Mouse (Mus musculus) hindbrain, embryonic 15.5 days (tissue): ENCODE results near the gene Tra2b. TPM values are rescaled to one million over a fixed set of nuclear protein-coding genes. Genes with fewer than 3 reads are reported as not detected.
A peak's percentile ranks its signal among the peaks of the same experiment; 100 is the strongest.
"Not testable (repeated sequence)": the region's sequence is repeated elsewhere in the genome, so short reads cannot be mapped to it uniquely, and the experiment has no call there.

Experiments used
- ATAC-seq: fragments of 200-750 bp; cut with Nextera tagmentation; 2 replicates; pipeline ENCODE4 v1.8.0; 2017; ENCODE audit warnings: low read depth, moderate number of reproducible peaks, moderate TSS enrichment; ENCODE audit not compliant: low FRiP score
- H3K27ac ChIP-seq: fragments of 300-500 bp; sonication (generic); replicated peaks from 2 replicates; pipeline ENCODE4 v1.5.1; 2015; ENCODE audit warnings: mild to moderate bottlenecking, inconsistent platforms
- H3K27me3 ChIP-seq: fragments of 300-500 bp; sonication (generic); 2 replicates; pipeline ENCODE4 v1.6.1; 2015; ENCODE audit warnings: control low read depth, inconsistent platforms
- H3K36me3 ChIP-seq: fragments of 300-500 bp; sonication (generic); 2 replicates; pipeline ENCODE4 v1.6.1; 2015; ENCODE audit warnings: control low read depth, inconsistent platforms
- H3K4me1 ChIP-seq: fragments of 300-500 bp; sonication (generic); replicated peaks from 2 replicates; pipeline ENCODE4 v1.6.1; 2015; ENCODE audit warnings: control low read depth, inconsistent platforms
- H3K4me2 ChIP-seq: fragments of 300-500 bp; sonication (generic); 2 replicates; pipeline ENCODE4 v1.6.1; 2015; ENCODE audit warnings: moderate library complexity, mild to moderate bottlenecking, inconsistent platforms
- H3K4me3 ChIP-seq: fragments of 300-500 bp; sonication (generic); 2 replicates; pipeline ENCODE4 v1.5.1; 2015; ENCODE audit warnings: mild to moderate bottlenecking, inconsistent platforms
- H3K9ac ChIP-seq: fragments of 300-500 bp; sonication (generic); 2 replicates; pipeline ENCODE4 v1.6.1; 2015; ENCODE audit warnings: inconsistent platforms
- H3K9me3 ChIP-seq: fragments of 300-500 bp; sonication (generic); 2 replicates; pipeline ENCODE4 v1.6.1; 2016; ENCODE audit warnings: control low read depth, inconsistent platforms
- WGBS: fragments of 180-500 bp; shearing (Covaris S2); methylation state at CpG from one replicate; pipeline ENCODE4 v1.1.7; 2015; 5-methylcytosine and 5-hydroxymethylcytosine counted together
- polyA plus RNA-seq: library from polyadenylated mRNA; unstranded; fragments of >200 nt; fragmentation: Nextera tagmentation; extraction: Ambion mirVana; gene quantifications from 2 replicates; pipeline ENCODE4 v1.2.1, GENCODE M21; 2015

The Tra2b gene
- polyA plus RNA-seq, 1 experiment from 2014 or later, result 239 TPM

DNA sequence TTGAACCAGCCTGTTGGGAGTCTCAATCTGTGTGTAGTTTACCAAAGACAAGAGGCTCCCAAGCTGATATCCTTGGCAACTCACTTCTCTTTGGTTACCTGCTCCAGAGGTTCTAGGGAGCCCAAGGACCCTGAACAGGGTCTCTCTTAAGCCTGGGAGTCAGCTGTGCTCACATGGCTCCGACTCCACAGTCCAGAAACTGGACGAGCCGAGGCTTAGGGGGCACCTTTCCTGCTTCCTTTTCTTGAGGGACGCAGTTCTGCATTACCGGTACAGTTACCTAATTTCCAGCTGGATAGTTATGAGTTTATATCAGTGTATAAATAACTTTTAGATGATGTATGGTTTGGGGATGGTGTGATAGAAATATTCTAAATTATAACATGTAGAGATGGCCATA, 24.9 kb downstream of the Tra2b start:
- 94% methylated on average over 5 of the region's 5 CpGs for WGBS
- ATAC-seq, result 0 out of 2 replicates have a peak, but pooled peaks have one; percentile 33
- no peaks in the 10 kb centered on the region for H3K4me1 ChIP-seq
- H3K9ac ChIP-seq, result no peak overlapping the region
- H3K27ac ChIP-seq, result no peak overlapping the region
- no peaks in the 10 kb centered on the region for H3K27me3 ChIP-seq
- no peak overlapping the region for H3K4me2 ChIP-seq
- no peak overlapping the region for H3K4me3 ChIP-seq
- H3K9me3 ChIP-seq, result no peaks in the 10 kb centered on the region
- H3K36me3 ChIP-seq, result peaks cover 49% of the 10 kb centered on the region

DNA sequence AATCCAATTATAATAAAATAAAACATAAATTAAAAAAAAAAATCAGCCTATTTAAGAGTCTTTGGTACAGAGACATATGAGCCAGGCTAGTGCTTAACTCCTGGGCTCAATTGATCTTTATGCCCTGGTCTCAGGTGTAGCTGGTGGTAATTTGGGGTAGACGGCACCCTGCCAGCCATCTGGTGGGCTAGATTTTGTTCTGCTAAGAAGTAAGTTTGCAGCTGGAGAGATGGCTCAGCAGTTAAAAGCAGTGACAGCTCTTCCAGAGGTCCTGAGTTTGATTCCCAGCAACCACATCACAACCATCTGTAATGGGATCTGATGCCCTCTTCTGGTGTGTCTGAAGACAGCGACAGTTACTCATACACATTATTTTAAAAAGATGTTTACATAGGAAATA, 25.8 kb downstream of the Tra2b start:
- Histone ChIP-seq H3K4me2 (no peak overlapping the region), H3K27ac (no peak overlapping the region), H3K4me3 (no peak overlapping the region), H3K9me3 (no peaks in the 10 kb centered on the region), H3K27me3 (no peaks in the 10 kb centered on the region), H3K36me3 (peaks cover 43% of the 10 kb centered on the region), H3K9ac (no peak overlapping the region), H3K4me1 (no peaks in the 10 kb centered on the region)
- 80% methylated on average over 2 of the region's 2 CpGs for WGBS
- ATAC-seq, result no peak

DNA sequence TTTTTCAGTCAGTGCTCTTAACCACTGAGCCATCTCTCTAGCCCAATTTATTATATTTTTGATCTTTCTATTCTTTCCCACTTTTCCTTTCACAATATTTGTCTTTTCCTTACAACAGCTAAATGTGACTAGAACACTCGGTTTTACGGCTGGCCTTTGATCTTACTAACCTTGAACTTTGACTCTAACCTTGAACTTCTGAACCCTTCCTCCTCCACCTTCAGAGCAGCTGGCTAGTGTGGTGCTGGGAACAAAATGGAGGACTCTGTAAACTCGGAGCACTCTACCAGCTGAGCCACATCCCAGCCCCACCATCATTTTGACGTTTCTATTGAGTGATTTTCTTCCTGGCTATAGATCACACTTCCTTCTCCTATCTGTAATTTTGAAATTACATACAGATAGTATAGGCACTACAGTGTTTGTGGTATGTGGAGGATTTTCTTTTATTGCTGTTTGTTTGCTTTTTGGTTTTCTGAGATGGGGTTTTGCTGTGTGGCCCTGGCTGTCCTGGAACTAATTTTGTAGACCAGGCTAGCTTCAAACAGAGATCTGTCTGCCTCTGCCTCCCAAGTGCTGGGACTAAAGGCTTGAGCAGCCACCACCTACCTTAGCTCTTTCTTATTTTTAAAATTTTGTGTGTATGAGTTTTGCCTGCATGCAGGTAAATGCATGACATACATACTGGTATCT, 26.7 kb downstream of the Tra2b start:
- no peak for ATAC-seq
- Histone ChIP-seq H3K9me3 (no peaks in the 10 kb centered on the region), H3K27me3 (no peaks in the 10 kb centered on the region), H3K4me1 (no peaks in the 10 kb centered on the region), H3K4me2 (no peak overlapping the region), H3K4me3 (no peak overlapping the region), H3K36me3 (peaks cover 34% of the 10 kb centered on the region), H3K27ac (no peak overlapping the region), H3K9ac (no peak overlapping the region)
- 76% methylated on average over 4 of the region's 4 CpGs for WGBS

DNA sequence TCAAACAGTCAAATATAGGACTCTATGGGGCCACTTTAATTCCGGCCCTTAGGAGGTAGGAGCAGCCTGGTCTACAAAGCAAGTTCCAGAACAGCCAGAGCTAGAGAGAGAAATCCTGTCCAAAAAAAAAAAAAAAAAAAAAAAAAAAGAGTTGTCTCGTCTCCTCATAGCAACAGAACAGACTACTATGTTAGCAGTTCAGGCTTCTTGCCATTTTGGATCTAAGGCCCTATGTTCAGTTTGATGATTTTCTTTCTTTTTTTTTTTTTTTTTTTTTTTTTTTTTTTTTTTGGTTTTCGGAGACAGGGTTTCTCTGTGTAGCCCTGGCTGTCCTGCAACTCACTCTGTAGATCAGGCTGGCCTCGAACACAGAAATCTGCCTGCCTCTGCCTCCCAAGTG, 27.4 kb downstream of the Tra2b start:
- not testable (repeated sequence) for H3K4me1 ChIP-seq, H3K4me3 ChIP-seq, H3K4me2 ChIP-seq, H3K27ac ChIP-seq, H3K27me3 ChIP-seq, ATAC-seq, H3K9me3 ChIP-seq, H3K9ac ChIP-seq
- WGBS, result 93% methylated on average over 4 of the region's 4 CpGs
- H3K36me3 ChIP-seq, result peaks cover 27% of the 10 kb centered on the region

DNA sequence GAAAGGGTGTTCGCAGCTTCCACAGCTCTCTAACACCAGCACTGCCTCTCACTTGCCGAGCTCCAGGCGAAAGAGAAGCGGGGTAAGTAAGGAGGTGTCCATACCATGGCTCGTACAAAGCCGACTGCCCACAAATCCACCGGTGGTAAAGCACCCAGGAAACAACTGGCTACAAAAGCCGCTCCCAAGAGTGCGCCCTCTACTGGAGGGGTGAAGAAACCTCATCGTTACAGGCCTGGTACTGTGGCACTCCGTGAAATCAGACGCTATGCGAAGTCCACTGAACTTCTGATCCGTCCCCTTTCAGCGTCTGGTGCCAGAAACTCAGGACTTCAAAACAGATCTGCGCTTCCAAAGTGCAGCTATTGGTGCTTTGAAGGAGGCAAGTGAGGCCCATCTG, 29.0 kb downstream of the Tra2b start:
- no peak overlapping the region for H3K4me2 ChIP-seq
- H3K9ac ChIP-seq, result no peak overlapping the region
- ATAC-seq, result no peak
- WGBS, result 95% methylated on average over 16 of the region's 16 CpGs
- peaks cover 12% of the 10 kb centered on the region for H3K36me3 ChIP-seq
- no peaks in the 10 kb centered on the region for H3K4me1 ChIP-seq
- no peak overlapping the region for H3K4me3 ChIP-seq
- no peaks in the 10 kb centered on the region for H3K27me3 ChIP-seq
- H3K27ac ChIP-seq, result no peak overlapping the region
- H3K9me3 ChIP-seq, result no peaks in the 10 kb centered on the region

DNA sequence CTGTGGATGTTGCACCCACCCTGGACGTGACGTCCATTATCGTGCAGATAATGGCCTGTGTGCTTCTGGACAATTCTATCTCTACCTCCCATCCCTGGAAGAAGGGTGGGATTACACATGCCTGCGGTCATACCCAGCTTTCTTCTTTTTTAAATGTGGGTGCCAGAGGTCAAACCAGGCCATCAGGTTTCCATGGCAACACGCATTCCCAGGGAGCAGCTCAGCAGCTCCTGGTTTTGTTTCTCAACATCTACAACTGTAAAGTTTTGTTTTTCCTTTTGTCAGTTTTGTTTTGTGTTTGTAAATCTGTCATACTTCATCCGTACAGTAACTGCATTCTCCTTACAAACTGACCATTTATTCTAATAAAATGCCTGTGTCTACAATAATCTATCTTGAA, 31.3 kb downstream of the Tra2b start:
- Histone ChIP-seq H3K4me3 (no peak overlapping the region), H3K9ac (no peak overlapping the region), H3K27me3 (no peaks in the 10 kb centered on the region), H3K27ac (no peak overlapping the region), H3K4me1 (no peaks in the 10 kb centered on the region), H3K36me3 (no peaks in the 10 kb centered on the region), H3K4me2 (no peak overlapping the region), H3K9me3 (no peaks in the 10 kb centered on the region)
- 20% methylated on average over 6 of the region's 6 CpGs for WGBS
- no peak for ATAC-seq

DNA sequence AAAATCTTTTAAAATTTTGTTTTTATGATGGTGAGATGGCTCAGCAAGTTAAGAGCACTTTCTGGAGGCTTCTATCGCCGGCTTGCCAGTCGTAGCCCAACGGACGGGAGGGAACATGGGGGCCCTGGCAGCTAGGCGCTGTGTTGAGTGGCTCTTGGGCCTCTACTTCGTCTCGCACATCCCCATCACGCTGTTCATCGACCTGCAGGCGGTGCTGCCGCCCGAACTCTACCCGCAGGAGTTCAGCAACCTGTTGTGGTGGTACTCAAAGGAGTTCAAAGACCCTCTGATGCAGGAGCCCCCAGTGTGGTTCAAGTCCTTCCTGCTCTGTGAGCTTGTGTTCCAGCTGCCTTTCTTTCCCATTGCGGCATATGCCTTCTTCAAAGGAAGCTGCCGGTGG, 35.5 kb downstream of the Tra2b start:
- 83% methylated on average over 16 of the region's 16 CpGs for WGBS
- H3K4me3 ChIP-seq, H3K9me3 ChIP-seq, H3K27ac ChIP-seq, H3K4me2 ChIP-seq, H3K4me1 ChIP-seq, ATAC-seq, H3K36me3 ChIP-seq, H3K27me3 ChIP-seq, H3K9ac ChIP-seq: not testable (repeated sequence)

DNA sequence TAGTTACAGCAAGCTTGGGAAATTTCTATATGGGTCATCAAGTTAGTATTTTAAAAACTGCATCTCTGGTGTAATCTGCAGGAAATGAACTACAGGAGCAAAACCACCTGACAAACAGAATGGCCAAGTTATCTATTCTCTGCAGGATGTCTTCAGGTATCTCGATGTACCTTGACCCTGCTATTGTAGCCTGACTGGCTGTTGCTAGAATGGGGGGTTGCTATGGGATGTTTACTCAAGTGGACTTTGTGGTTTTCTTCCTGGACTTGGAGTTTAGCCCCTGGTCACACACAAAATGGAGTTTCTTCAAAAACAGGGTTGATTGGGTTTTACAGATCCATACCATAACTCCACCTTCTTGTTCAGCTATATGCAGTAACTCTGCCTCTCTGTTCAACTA, 62.3 kb downstream of the Tra2b start:
- no peaks in the 10 kb centered on the region for H3K27me3 ChIP-seq
- H3K4me3 ChIP-seq, result no peak overlapping the region
- no peak overlapping the region for H3K9ac ChIP-seq
- WGBS, result 96% methylated on average over 1 of the region's 1 CpGs
- no peaks in the 10 kb centered on the region for H3K9me3 ChIP-seq
- no peak overlapping the region for H3K27ac ChIP-seq
- H3K36me3 ChIP-seq, result no peaks in the 10 kb centered on the region
- H3K4me1 ChIP-seq, result no peaks in the 10 kb centered on the region
- no peak overlapping the region for H3K4me2 ChIP-seq
- no peak for ATAC-seq

DNA sequence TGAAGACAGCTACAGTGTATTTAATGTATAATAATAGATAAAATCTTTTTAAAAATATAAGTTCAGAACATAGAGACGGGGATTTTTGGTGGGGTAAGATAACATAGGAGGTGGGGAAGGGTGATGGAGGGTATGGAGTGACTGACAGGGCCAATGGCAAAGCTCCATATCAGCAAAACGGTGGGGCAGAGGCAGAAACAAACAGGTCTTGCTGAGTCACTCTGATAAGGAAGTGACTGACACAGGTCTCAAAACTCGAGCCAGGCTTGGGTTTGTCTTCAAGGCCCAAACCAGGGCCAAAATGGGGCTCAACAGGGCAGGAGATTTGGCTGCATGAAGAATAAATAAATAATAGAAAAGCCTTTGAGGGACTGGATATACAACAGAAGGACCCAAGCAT, 63.9 kb downstream of the Tra2b start:
- H3K4me1 ChIP-seq, result no peaks in the 10 kb centered on the region
- no peak overlapping the region for H3K9ac ChIP-seq
- H3K4me3 ChIP-seq, result no peak overlapping the region
- no peak overlapping the region for H3K27ac ChIP-seq
- WGBS, result 80% methylated on average over 3 of the region's 3 CpGs
- H3K27me3 ChIP-seq, result no peaks in the 10 kb centered on the region
- no peaks in the 10 kb centered on the region for H3K9me3 ChIP-seq
- ATAC-seq, result no peak
- no peaks in the 10 kb centered on the region for H3K36me3 ChIP-seq
- H3K4me2 ChIP-seq, result no peak overlapping the region

DNA sequence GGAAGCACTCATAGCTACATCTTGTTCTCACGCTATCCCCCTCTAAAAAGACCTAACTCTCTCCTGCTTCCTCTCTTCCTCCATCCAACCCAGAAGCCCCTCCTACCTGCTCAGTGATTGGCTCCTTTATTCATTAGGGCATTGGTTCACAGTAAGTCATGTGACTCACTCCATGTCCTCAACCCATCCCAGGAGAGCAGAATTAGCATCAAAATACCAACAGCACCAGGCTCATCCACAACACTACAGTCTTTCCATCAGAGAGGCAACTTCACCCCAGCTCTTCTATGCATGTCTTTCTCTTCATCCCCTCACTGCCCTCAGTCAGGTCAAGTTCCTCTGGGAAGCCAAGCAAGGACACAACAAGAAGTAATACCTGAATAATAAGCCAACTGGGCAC, 65.3 kb downstream of the Tra2b start:
- WGBS, result 55% methylated on average over 1 of the region's 1 CpGs
- no peaks in the 10 kb centered on the region for H3K27me3 ChIP-seq
- ATAC-seq, result no peak
- H3K4me2 ChIP-seq, result no peak overlapping the region
- no peak overlapping the region for H3K27ac ChIP-seq
- no peak overlapping the region for H3K4me3 ChIP-seq
- no peak overlapping the region for H3K9ac ChIP-seq
- H3K4me1 ChIP-seq, result no peaks in the 10 kb centered on the region
- H3K9me3 ChIP-seq, result no peaks in the 10 kb centered on the region
- H3K36me3 ChIP-seq, result no peaks in the 10 kb centered on the region

Other genes starting within 250 kb of the Tra2b start
- gene Igf2bp2, start 102.7 kb downstream of the Tra2b start, polyA plus RNA-seq, result 18.6 and 20.3 TPM in 2 replicates
- gene Etv5, start 173.7 kb upstream of the Tra2b start, polyA plus RNA-seq, result 21.7 and 32.1 TPM in 2 replicates